Mouse (Mus musculus) gastrocnemius, postnatal 4 days (tissue): ENCODE data around the gene Hcn4. TPM values are rescaled to one million over a fixed set of nuclear protein-coding genes. Genes with fewer than 3 reads are reported as not detected.

Experiments used
- total RNA-seq, 2 experiments: library from RNA; stranded (reverse); gene quantifications; 2 replicates each; pipeline ENCODE4 v1.2.3; 2021

The Hcn4 gene
- total RNA-seq, 2 experiments from 2014 or later, result 0.17 to 0.23 TPM

Other genes starting within 250 kb of the Hcn4 start
- 100 to 1,000 TPM; 103 to 128 TPM for gene Nptn, start 241.2 kb upstream of the Hcn4 start, total RNA-seq
- not detected for gene Rec114, start 79.4 kb upstream of the Hcn4 start, total RNA-seq
- gene Neo1, start 213.0 kb downstream of the Hcn4 start, total RNA-seq, result 10 to 100 TPM; 77.5 to 85.0 TPM